Mouse (Mus musculus) E14TG2a.4 (cell line): ENCODE data around the gene Zfp3.

Source experiments
- H3K27me3 ChIP-seq: 2 replicates; pipeline ENCODE4 v1.6.1; 2014; ENCODE audit warnings: low read length, control low read depth; ENCODE audit not compliant: insufficient read depth
- H3K36me3 ChIP-seq: 2 replicates; pipeline ENCODE4 v1.6.1; 2014; ENCODE audit warnings: low read length, control low read depth; ENCODE audit not compliant: insufficient read depth
- H3K4me1 ChIP-seq: replicated peaks from 2 replicates; pipeline ENCODE4 v1.6.1; 2014; ENCODE audit warnings: low read depth, low read length, control low read depth
- H3K4me3 ChIP-seq: replicated peaks from 2 replicates; pipeline ENCODE4 v1.5.1; 2014; ENCODE audit warnings: mild to moderate bottlenecking, low read length
- H3K9me3 ChIP-seq: 2 replicates; pipeline ENCODE4 v1.6.1; 2014; ENCODE audit warnings: low read length, control low read depth
- CTCF ChIP-seq: conservative IDR thresholded peaks from 2 replicates; pipeline ENCODE4 v1.5.1; 2014; ENCODE audit warnings: low read length
- NANOG ChIP-seq: IDR thresholded peaks from 2 replicates; pipeline ENCODE4 v1.6.1; 2014; ENCODE audit warnings: borderline replicate concordance, low read length, mixed read lengths
- POU5F1 ChIP-seq: IDR thresholded peaks from 2 replicates; pipeline ENCODE4 v1.6.1; 2014; ENCODE audit warnings: low read length, borderline replicate concordance

Gene Zfp3

DNA sequence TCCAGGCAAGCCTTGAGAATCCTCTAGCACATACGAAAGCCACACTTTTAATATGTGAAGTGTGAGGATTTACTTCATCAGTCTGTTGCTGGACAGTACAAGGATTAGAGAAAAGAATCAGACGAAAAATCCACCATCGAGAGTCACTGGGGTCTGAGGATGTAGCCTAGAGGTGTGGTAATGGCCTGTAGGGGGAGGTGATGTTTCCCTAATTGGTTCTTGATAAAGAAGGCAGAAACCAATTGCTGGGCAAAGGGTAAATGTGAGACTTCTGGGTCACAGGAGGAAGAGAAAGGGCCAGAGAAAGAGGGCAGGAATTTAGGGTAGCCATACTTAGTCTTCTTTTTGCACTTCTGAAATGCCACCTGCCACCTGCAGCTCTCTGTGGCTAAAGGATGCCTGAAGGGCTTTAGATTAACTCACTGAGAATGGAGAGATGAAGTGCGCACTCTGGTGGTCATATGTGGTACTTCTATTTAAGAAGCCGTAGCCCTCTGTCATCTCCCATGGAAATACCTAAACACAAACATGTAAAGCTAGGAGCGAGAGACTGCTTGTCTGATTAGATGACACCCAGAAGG, 51.6 kb downstream of the Zfp3 start:
- no peaks in the 10 kb centered on the region for H3K36me3 ChIP-seq
- no peak overlapping the region for H3K4me3 ChIP-seq
- H3K27me3 ChIP-seq = peaks cover 4% of the 10 kb centered on the region; the same call in 1 of the 2 replicates
- 0 out of 2 replicates have a peak, but pooled peaks cover 4% of the 10 kb centered on the region for H3K4me1 ChIP-seq
- no peaks in the 10 kb centered on the region for H3K9me3 ChIP-seq
- peak; percentile 80 for TF ChIP-seq CTCF
- no peak for TF ChIP-seq NANOG

DNA sequence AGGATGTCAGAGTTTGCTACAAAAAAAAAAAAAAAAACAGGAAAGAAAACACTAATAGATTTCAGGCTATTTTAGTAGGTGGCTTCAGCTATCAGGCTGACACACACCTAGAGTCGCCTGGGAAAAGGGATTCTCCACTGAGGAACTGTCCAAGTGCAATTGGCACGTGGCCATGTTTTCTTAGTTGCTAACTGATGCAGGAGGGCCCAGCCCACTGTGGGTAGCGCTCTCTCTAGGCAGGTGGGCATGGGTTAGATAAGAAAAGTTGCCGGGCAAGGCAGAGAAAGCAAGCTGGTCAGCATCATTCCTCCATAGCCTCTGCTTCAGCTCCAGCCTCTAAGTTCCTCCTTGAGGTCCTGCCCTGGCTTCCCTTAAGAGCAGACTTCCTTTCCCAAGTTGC, 52.8 kb downstream of the Zfp3 start:
- H3K27me3 ChIP-seq = peaks cover 4% of the 10 kb centered on the region; the same call in 1 of the 2 replicates
- 0 out of 2 replicates have a peak, but pooled peaks cover 4% of the 10 kb centered on the region for H3K4me1 ChIP-seq
- H3K36me3 ChIP-seq = no peaks in the 10 kb centered on the region
- no peaks in the 10 kb centered on the region for H3K9me3 ChIP-seq
- H3K4me3 ChIP-seq = no peak overlapping the region
- TF ChIP-seq POU5F1 (no peak), CTCF (no peak), NANOG (no peak)

DNA sequence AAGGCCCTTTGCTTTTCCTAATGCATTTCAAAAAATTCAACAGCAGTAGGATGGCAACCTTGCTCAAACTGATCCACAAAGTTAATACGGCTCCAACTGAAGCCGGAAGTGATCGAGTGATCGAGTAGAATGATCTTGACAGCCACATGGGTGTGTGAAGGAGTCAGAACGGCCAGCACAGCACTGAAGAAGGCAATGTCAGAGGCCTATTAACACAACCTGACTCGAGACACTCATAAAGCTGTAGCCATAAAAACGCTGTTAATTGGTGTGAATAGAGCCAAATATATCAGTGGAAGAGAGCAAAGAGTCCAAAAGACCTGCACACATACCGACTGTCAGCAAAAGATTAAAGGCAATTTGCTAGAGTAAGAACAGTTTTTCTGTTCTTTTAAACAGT, 56.1 kb downstream of the Zfp3 start:
- H3K4me3 ChIP-seq = no peak overlapping the region
- no peaks in the 10 kb centered on the region for H3K9me3 ChIP-seq
- no peaks in the 10 kb centered on the region; the same call in 1 of the 2 replicates for H3K27me3 ChIP-seq
- TF ChIP-seq NANOG = no peak
- no peak for TF ChIP-seq POU5F1
- no peak for TF ChIP-seq CTCF
- H3K36me3 ChIP-seq = no peaks in the 10 kb centered on the region
- 0 out of 2 replicates have a peak, but pooled peaks cover 4% of the 10 kb centered on the region for H3K4me1 ChIP-seq

DNA sequence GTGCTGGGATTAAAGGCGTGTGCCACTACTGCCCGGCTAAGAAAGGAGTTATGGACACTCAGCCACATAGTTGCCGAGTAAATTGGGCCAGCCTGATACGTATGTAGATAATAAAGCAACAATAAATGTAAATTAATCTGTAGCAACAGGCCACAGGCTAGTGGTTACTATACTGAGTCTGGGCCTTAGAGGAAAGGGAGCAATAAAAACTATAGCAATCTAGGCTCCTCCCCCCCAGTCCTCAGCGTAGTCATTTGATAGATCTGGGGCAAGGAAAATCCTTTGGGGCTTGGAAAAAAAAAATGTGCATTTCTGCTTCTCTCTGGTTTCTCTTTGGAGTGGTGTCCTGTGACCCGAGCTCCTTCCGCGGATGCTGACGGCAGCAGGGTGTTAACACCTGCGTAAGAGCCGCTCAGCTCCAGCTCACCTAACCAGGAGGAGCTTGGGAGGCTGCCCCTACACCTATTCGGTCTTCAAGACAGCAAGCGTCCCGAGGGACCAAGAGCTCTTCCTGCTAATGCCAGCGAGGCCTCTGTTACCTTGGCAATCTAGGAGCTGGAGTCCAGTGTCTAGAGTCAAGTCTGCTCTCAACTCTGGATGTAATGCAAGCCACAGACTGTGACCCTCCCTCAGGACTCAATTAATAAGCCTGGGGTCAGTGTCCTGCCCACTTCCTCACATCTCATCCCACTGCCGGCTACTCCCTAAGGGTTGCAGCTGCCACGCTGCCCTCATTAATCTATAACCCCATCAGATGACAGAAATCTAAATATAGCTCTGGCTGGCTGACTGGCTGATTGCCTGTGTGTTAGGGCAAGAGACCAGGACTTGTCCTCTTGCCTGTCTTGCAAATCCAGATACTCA, 58.0 kb downstream of the Zfp3 start:
- no peaks in the 10 kb centered on the region for H3K36me3 ChIP-seq

More for the DNA sequence above, 58.0 kb downstream of the Zfp3 start:
- H3K4me1 ChIP-seq = no peaks in the 10 kb centered on the region
- H3K9me3 ChIP-seq = no peaks in the 10 kb centered on the region
- no peaks in the 10 kb centered on the region; the same call in 1 of the 2 replicates for H3K27me3 ChIP-seq
- H3K4me3 ChIP-seq = no peak overlapping the region
- TF ChIP-seq CTCF (no peak), POU5F1 (no peak), NANOG (no peak)
